Mouse (Mus musculus) ES-Bruce4 (cell line): ENCODE measurements around the gene Mycl.

Experiments used
- CTCF ChIP-seq: IDR thresholded peaks from one replicate; pipeline ENCODE4 v1.8.1; 2011; ENCODE audit warnings: low read depth, low read length
- POLR2A ChIP-seq: IDR thresholded peaks from one replicate; pipeline ENCODE4 v1.8.1; 2011; ENCODE audit warnings: low read length; ENCODE audit not compliant: insufficient read depth

DNA sequence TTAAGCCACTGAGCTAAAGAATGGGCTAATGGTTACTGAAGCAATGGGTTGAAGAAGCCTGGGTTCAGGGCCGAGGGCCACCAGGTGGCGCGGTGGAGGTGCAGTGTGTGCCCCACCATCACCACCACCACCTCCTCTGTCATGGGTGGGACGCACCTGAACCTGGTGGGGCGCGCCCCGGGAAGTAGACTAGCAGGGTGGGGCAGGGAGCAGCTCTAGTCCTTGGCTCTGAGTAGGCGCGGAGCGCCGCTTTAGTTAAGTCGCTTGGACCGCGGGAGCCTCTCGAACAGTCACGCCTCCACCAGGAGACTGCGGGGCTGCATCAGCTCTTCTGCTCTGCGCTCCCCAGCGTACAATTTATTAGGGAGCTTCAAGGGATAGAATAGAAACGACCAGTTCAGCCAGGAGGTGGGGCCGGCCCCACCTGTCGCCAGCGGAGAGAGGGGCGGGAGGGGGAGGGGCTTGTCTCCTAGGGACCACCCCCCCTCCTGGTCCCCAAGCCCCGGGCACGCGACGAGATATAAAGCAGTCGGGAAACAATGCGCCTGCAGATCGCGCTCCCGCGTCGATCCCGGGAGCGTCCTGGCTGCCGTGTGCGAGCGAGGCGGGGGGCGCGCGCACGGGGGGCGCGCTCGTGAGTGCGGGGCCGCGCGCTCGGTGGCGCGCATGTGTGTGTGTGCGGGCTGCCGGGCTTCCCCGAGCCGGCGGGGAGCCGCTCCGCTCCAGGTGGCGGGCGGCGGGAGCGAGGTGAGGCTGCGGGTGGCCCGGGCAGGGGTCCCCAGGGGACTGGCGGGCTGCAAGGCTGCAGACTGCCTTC, at the start of gene Mycl:
- no peak for TF ChIP-seq POLR2A
- peak; percentile 83 for TF ChIP-seq CTCF
